Mouse (Mus musculus) right cerebral cortex, postnatal 36 days (tissue): ENCODE data around the gene Robo1.

Experiments
- DNase-seq, 2 experiments: peaks; one replicate each; pipeline ENCODE4 v3.0.0; 2022; ENCODE audit warnings: low spot score in 2 of 2, mixed read lengths in 1 of 2

Gene Robo1

DNA sequence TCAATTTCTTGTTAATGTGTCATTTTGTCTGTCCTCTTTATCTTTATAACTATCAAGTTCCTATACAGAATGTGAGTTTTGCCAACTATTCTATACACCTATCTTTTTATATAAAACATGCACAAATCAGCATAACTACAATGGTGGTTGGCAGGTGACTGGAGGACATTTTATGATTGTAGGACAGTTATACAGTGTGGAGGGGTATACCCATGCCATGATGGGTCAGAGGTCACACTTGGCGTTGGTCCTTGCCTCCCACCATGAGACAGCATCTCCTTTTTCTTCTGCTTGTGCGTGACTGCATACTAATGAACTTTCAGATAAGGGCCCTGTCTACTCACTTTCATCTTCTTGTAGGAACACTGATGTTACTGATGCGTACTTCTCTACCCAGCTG is 427.5 kb downstream of the Robo1 start:
- DNase-seq: no peak

DNA sequence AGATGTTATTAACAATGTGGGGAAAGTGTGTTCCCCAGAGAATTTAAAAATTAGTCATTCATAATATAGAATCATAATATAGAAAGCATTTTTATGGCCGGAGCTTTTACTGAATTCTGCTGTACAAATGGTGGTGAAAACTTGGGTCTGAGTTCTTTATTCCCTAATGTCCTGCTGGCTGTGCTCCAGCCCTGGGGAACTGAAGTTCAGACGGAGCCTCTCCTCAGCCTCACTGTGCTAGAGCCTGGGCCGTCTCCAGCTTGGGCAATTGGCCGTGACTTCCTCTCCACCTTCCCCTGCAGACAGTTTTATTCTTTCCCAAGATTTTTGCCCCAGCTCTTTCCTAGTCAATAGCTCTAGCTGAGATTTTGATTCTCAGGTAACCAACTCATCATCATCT is 429.0 kb downstream of the Robo1 start:
- DNase-seq: no peak

DNA sequence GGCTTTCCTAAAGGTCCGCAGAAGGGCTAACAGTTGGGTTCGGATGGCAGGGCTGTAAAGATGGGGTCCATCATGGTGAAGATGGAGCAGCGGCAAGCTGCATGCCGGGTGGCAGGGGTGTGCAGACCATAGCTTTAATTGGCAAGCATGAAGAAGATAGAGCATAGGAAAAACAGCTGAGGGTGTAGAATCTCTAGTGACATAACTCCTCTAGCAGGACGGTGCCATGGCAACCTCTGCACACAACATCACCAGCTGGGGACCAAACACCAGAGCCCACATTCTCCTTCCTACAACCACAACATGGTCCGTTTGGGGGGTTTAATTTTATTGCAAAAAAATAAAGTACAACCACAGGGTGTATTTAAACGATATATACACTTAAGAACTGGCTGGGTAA is 432.1 kb downstream of the Robo1 start:
- no peak for DNase-seq

DNA sequence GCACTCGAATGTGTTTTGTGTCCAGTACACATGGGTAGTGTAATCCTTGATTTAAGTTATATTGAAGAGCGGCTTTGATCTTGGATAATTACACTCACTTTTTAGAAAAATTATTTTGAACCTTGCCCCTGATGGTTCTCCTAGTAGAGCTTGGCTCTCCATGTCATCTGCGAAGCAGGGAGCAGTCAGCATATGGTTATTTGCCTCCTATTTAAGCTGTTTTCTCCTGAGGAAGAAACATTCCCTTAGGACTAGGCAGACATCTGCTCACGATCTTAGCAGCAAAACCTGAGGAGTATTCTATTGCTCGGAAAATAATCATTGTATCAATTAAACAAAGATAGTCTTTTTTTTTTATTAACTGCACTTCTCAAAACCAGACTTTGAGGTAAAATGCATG is 439.6 kb downstream of the Robo1 start:
- no peak for DNase-seq

DNA sequence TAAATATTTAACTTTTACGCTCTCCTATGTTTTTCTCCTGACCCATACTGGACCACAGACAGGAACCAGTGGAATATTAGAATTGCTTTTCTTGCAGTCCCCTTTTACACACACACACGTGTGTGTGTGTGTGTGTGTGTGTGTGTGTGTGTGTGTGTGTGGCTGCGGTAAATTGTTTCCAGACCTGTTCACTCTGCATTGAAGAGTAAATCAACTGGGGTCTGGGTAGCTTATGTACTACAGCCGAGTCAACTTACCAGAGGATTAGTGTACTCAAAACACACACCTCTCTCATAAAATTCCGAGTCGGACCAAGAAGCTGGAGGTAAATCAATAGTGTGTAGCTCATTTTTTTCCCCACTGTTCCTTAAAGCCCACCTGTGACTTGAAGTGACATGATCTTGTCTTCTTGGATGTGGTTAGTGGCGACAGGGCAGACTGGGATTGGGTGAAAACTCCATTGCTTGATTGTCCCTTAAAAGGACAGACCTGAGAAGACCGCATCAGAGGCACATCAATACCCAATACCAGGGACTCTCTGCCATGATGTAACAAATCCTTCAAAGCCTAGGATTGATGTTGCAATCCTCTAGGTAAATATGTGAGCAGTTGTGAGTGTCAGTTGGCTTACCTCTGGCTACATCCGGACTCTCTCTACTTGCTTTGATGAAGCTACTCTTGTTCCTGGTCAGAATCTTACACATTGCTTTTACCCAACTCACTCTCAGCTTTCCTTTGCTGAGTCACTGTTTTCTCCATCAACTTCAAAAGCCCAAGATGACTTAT is 457.2 kb downstream of the Robo1 start:
- DNase-seq: no peak

DNA sequence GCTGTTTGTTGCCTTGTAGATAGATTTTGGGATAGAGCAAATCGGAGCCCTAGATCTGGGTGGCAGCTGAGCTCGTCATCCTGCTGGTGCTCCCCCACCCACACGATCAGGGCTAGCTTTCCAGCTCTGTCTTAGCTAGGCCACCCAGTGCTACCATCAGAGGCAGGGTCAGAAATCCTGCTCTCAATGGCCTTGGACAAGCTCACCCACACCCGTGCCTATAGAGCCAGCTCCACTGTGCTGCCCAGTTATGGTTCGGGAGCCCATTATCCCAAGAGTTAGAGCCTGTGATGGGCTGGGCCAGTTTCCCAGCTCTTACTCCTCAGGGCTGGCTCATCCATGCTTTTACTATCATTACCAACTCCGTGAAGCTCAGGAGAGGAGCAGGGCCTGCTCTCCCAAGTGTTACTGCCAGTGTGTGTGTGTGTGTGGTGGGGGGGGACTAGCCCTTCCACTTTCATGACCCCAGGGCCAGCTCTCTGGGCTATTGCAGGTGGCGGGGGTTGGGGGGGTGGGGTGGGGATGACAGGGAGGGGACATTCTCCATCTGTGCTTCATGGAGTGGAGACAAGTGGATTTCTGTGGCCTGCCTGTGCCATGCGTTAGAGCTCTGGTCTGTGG is 461.2 kb downstream of the Robo1 start:
- DNase-seq: no peak

DNA sequence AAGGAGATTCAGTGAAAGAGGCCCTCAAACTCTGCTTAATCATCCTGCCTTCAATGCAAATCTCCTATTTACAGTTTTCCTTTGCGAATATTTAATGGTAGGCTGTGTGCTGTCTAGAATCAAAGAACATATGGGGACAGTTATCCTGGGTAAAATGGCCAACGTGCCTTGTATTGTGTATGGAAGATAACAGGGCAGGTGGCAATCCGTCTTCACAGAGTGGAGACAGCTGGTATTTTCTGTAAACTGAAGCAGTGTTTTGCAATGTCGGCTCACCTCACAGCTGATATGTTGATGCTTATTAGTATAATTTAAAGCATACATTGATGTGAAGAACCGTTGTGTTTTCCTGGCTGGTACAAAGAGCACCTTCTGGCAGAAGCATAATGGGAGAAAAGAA is 464.2 kb downstream of the Robo1 start:
- DNase-seq: no peak

DNA sequence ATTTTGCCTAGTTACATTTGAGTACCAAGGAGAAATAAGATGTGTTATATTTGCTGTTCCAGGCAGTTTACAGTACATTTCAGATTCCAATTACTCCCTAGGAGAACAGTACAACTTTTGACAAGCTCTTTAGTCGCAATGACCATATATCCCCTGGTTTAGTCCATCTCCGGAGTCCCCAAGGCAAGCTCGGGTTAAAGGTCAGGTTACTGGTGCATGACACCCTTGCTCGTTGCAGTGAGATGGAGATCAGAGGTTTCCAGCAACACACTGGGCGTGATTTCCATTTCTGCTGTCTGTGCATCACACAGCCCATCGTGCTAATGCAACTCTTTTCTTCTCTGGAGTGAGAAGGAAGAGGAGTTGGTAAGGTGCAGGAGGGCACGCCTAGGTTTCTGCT is 464.9 kb downstream of the Robo1 start:
- DNase-seq: no peak

DNA sequence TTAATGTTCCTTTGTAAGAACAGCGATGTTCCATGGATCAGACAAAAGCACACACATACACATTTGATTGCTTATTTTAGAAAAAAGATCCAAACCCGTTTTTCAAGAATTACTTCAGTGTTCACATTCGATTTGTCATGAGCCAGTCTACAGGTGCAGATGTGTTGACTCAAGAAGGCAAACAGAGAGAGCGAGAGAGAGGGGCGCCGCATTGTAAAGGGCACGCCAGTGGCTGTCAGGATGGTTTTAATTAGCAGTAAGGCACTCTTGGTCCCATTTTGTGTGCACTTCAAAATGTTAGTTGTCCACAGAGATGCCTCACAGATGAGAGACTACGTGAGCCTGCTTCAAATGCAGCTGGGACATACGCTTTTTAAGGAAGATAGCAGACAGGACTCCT is 470.4 kb downstream of the Robo1 start:
- no peak for DNase-seq

DNA sequence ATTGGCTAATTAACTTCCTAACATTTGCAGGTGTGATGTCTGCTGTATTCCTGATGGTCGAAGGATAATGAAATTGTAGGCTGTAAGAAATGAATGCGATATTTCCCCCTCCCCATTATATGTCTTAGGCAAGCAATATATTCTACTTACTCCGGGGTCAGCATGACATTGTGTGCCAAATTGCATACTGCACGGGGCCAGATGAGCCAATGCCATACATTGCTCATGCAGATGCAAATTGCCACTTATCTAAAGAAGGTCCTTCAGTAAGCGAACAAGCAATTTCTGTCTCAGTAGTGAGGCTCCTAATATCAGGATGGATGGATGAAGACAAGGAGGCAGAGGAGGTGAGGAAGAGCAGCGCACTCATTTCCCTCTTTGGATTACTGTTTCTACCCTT is 474.1 kb downstream of the Robo1 start:
- no peak for DNase-seq

DNA sequence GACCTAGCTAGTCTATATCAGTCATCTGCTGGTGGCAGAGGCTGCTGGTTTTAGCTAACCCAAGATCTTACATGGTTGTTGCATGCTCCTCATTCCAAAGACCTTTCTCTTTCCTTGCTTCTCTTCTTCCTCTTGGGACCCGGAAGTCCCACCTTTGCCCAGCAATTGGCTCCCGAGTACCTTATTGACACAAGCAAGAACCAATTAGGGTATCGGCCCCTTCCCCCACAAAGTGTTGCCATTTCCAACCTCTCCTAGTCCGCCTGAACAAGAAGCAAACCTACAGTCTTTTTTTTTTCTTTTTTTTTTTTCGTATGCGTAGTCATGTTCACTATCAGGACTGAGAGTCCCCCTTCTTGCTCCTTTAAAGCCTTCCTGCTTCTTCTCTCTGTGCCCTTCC is 478.0 kb downstream of the Robo1 start:
- no peak for DNase-seq

DNA sequence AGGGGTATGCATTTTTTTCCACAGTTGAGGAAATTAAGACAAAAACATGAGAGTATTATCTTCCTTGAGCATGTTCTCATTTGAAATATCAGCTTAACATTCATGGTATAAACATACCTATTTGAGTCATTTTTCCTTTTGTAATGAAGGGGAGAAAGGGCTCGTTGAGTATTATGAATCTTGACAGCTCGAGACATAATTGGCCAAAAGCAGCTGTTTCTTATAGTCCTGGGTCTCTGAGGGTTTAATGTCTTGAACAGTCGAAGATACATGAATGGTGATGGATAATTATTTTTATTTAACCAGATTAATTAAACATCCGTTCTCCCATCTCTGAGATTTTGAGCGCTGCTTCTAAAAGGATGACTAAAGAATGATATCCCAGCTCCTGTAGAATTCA is 478.5 kb downstream of the Robo1 start:
- DNase-seq: no peak

DNA sequence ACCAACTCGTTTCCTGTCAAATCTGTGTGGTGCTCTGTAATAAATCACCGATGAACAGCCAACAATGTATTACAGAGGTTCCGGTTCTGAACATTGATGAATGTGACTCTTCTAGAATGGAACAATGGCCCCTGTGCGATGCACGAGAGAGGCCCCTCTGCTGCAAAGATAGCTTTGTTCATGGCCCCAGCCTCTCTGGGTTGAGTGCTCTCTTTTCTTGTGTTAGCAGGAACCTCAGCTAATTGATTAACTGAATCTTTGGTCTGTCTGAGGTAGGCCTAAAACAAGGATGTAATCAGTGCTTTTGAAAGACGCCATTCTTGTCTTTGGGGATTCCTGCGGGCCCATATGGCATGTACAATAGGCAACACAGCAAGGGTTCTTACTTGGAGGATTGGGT is 479.9 kb downstream of the Robo1 start:
- DNase-seq: no peak

DNA sequence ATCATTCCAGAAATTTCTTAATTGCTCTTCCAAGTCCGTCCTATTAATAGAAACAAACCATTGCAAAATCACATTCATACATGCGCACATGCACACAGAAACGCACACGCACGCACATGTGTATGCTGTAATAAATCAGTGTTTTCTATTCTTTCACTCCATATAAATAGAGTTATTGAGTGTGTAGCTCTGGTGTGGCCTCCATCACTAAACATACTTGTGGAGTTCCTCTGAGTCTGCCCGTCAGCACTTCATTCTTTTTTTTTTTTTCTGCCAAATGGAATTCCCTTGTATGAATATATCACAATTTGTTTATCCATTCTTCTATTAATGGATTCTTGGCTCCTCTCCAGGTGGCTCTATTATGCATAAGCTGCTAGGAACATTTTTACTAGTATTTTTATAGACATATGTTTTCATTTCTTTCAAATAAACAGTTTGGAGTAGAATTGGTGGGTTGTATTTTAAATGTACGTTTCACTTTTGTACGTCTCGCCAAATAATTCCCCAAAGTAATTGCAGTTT is 483.1 kb downstream of the Robo1 start:
- DNase-seq: no peak

DNA sequence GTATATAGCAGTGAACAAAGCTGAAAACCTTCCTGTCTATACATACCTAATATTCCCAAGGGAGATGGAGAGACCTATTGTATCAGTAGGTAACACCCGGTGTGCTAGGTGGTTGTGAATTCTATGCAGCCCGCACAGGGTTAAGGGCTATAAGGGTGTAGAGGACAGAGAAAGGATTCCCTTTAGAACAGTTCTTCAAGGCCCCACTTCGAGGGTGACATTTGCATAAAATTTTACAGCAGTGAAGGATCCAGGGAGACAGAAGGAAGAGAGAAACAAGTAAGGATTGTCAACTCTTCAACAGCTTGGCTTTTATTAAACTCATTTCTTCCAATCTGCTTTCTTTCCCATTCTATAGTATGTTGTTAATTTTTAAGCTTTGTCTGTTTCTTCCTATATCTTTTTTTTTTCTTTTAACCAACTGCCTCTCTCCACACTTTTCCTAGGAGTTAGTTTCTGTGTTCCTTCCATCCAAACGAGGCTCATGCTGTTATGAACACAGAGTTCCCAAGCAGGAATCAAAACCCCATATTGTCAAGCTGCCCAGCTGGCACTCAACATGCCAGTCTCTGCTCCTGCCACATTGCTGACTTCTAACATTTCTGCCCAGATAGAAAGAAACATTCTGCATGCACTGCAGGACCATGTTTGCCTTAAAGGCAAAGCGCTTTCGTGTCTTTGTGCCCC is 486.7 kb downstream of the Robo1 start:
- DNase-seq: no peak

DNA sequence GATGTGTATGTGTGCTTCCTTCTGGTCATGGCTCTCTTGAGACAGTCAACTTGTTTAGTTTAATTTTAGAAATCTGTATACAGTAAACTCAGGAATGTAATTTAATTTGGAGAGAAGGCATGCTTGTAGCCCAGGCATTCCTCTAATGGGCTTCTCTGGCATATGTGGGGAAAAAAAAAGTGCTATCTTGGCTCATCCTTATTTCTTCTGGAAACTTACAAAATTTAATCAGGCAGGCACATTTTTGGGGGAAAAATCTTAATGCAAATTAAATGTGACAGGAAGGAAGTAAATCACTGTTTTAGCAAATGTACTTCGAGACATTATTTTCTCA is 487.2 kb downstream of the Robo1 start:
- no peak for DNase-seq

DNA sequence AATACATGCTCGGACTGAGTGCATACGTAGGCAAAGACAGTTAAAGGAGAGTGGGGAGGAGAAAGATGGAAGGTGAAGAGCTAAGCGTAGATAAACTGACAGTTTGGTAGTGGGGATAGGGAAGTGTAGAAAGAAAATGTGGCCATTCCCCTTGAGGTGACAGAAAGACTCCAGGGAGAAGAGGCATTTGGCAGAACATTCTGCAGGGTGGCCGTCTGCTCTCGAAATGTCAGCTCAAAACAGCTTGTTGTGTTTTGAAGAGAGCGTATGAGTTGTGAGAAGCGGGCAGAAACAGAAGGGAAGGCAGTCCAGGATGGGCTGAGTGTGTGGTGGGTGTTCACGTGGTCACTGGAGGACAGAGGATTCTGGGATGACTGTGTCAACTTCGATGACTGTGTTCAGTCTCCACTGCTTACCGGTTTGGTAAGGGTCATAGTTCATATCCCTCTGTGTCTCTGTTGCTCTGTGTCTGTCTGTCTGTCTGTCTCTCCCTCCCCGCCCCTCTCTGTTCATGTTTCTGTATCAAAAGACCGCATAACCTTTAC is 490.4 kb downstream of the Robo1 start:
- no peak for DNase-seq

DNA sequence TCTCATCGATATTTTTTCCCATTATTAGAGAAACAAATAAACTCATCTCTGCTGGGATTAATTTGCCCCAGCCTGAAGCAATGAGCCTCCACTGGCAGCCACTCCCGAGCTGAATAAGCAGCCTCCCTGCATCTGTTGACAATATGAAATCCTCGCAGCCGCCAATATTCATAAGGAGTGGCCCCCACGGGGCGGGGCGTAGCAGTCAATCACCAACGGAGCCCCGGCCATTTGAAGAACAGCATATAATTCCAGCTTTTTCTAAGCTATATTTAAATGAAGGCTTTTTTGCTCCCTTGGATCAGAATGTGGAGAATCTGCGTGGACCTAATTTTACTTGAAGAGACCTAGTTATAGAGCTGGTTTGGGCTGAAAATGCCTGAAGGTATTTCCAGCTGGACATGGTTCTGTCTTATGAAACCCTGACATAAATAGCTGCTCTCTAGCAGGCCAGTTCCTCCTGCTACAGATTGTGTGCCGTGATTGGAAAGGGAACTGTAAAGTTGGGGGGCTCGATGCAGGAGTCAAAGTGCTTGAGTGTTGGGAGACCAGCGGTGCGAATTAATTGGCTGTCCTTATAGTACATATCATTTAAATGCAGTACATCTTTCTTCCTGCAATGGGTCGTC is 492.1 kb downstream of the Robo1 start:
- DNase-seq: no peak

DNA sequence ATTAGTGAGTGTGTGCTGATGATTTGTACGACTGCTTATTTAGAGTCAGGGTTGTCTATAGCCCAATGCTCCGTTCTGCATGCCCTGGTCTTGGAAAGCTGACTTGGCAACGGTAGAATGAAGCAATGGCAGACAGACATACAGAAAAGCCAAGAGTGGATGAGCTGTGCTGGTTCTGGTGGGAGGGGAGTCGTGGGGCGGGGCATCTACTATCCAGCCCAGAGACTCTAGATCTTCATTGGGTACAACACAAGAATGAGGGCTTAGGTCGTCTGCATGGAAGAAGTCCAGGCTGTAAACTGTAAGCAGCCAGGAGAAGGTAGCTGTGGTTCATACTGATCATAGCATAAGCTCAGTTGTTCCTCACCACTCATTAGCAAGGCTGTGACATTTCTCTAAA is 492.7 kb downstream of the Robo1 start:
- DNase-seq: no peak

DNA sequence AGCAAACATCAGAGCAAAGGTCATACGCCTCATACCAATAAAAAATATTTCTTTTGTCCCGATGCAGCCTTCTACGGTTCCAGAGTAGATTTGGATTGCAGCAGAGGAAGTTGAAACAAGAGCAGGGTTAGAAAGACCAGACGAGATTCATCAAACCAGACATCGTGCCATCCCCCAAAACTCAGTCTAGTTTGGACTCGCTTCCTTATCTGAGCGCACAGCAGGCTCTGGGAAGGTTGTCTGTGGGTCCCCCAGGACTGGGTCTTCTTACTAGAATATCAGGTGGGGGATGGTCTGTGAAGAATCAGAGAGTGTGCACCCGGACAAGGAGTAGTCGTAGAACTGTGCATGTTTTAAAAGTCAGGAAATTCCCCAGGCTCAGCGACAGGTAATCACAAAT is 500.2 kb downstream of the Robo1 start:
- no peak for DNase-seq

DNA sequence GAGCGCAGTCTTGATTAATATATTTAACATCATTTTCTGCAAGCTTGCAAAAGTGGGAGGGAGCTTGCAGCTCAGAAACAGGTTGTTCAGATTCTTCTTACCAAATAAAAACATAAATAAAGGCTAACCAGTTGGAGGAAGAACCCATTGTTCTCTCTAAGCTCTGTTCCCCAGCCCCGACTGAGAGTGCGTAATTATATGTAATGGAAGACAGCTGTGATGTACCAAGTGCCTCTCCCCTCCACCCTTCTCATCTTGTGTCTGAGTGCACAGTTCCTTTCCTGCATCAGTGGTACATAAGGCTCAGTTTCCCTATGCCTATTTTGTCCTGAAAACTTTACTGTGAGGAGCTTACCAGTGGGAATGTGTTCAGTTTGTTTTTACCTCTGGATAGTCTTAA is 502.8 kb downstream of the Robo1 start:
- DNase-seq: no peak

DNA sequence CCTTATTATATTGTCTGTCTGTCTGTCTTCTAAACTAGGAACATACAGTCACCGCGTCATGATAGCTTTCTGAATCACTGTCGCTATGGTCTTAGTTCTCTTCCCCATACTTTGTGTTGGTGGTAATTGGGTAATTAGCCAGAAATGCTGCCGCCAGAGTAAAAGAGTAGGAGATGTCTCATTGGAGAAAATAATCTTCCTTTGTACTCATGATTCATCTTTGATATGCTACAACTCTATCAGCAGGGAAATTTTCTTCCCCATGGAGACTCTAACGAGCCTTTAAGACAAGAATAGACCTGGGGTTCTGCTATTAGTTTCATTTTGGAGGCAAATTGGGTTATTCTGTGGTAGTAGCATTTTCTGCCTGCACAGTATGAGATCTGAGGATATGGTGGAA is 503.4 kb downstream of the Robo1 start:
- DNase-seq: no peak
